Mouse (Mus musculus): ENCODE measurements around the gene Hist1h3f. TPM values are rescaled to one million over a fixed set of nuclear protein-coding genes. Genes with fewer than 3 reads are reported as not detected.

Gene Hist1h3f
- total RNA-seq (2015; ENCODE audit: low replicate concordance) = 12.7 and 21.7 TPM in 2 replicates
- 51.2 and 57.7 TPM in 2 replicates for total RNA-seq (2017; ENCODE audit: low replicate concordance)

GRCm38 (mm10) chr13:23543965-23544786 is at the start of gene Hist1h3f:
Hist1h3f (plus strand) TSS chr13:23544052.
- peak; percentile 82 for ATAC-seq (replicated peaks; ENCODE audit: low FRiP score, poor library complexity, severe bottlenecking)

- ATAC-seq (replicated peaks; ENCODE audit: low FRiP score, poor library complexity, severe bottlenecking) = no peak
Observed at GRCm38 (mm10) chr13:23495526-23495925, 48.3 kb upstream of the Hist1h3f start.

- no peak for ATAC-seq (replicated peaks; ENCODE audit: low FRiP score, poor library complexity, severe bottlenecking)
Observed at GRCm38 (mm10) chr13:23497656-23498321, 46.1 kb upstream of the Hist1h3f start.

GRCm38 (mm10) chr13:23498653-23499052 is 45.2 kb upstream of the Hist1h3f start:
- no peak for ATAC-seq (replicated peaks; ENCODE audit: low FRiP score, poor library complexity, severe bottlenecking)

GRCm38 (mm10) chr13:23499943-23500342 is 43.9 kb upstream of the Hist1h3f start:
- ATAC-seq (replicated peaks; ENCODE audit: low FRiP score, poor library complexity, severe bottlenecking) = no peak

- 0 out of 2 replicates have a peak, but pooled peaks have one; percentile 55 for ATAC-seq (replicated peaks; ENCODE audit: low FRiP score, poor library complexity, severe bottlenecking)
Observed at GRCm38 (mm10) chr13:23500424-23501200, 43.2 kb upstream of the Hist1h3f start.

- no peak for ATAC-seq (replicated peaks; ENCODE audit: low FRiP score, poor library complexity, severe bottlenecking)
Observed at GRCm38 (mm10) chr13:23501511-23501910, 42.3 kb upstream of the Hist1h3f start.

- ATAC-seq (replicated peaks; ENCODE audit: low FRiP score, poor library complexity, severe bottlenecking) = no peak
Observed at GRCm38 (mm10) chr13:23502031-23502567, 41.8 kb upstream of the Hist1h3f start.

- ATAC-seq (replicated peaks; ENCODE audit: low FRiP score, poor library complexity, severe bottlenecking) = no peak
Observed at GRCm38 (mm10) chr13:23502916-23503315, 40.9 kb upstream of the Hist1h3f start.

- 0 out of 2 replicates have a peak, but pooled peaks have one; percentile 62 for ATAC-seq (replicated peaks; ENCODE audit: low FRiP score, poor library complexity, severe bottlenecking)
Observed at GRCm38 (mm10) chr13:23503797-23504196, 40.1 kb upstream of the Hist1h3f start.

GRCm38 (mm10) chr13:23505662-23506345 is 38.0 kb upstream of the Hist1h3f start:
- ATAC-seq (replicated peaks; ENCODE audit: low FRiP score, poor library complexity, severe bottlenecking) = no peak

GRCm38 (mm10) chr13:23506351-23506750 is 37.5 kb upstream of the Hist1h3f start:
- no peak for ATAC-seq (replicated peaks; ENCODE audit: low FRiP score, poor library complexity, severe bottlenecking)

GRCm38 (mm10) chr13:23506819-23507515 is 36.9 kb upstream of the Hist1h3f start:
- no peak for ATAC-seq (replicated peaks; ENCODE audit: low FRiP score, poor library complexity, severe bottlenecking)

GRCm38 (mm10) chr13:23510127-23510526 is 33.7 kb upstream of the Hist1h3f start:
- no peak for ATAC-seq (replicated peaks; ENCODE audit: low FRiP score, poor library complexity, severe bottlenecking)

- ATAC-seq (replicated peaks; ENCODE audit: low FRiP score, poor library complexity, severe bottlenecking) = no peak
Observed at GRCm38 (mm10) chr13:23513517-23513916, 30.3 kb upstream of the Hist1h3f start.

GRCm38 (mm10) chr13:23515281-23515680 is 28.6 kb upstream of the Hist1h3f start:
- ATAC-seq (replicated peaks; ENCODE audit: low FRiP score, poor library complexity, severe bottlenecking) = no peak

GRCm38 (mm10) chr13:23515826-23516620 is 27.8 kb upstream of the Hist1h3f start:
- no peak for ATAC-seq (replicated peaks; ENCODE audit: low FRiP score, poor library complexity, severe bottlenecking)
